Comparison of ENCODE assay signal across 22 mouse cellular contexts in genomic region chrX:17607668-17608067, GRCm38 (mm10).
"Had no signal": no experiment of that assay in that cellular context is flagged by ENCODE, and none has a peak within 500 bp of the region (broad histone marks: within the 10 kb centered on the region; RNA-seq: fewer than 3 reads in every experiment).

No protein-coding gene starts in this region.

- H3K27ac ChIP-seq: heart, embryonic 13.5 days; heart, embryonic 15.5 days; hindbrain, embryonic 13.5 days; hindbrain, embryonic 15.5 days; hindbrain, postnatal 0 days; kidney, embryonic 15.5 days; kidney, postnatal 0 days; limb, embryonic 10.5 days; limb, embryonic 12.5 days; liver, embryonic 13.5 days had no signal

- H3K9ac ChIP-seq: heart, embryonic 13.5 days; heart, embryonic 15.5 days; hindbrain, embryonic 13.5 days; hindbrain, embryonic 15.5 days; kidney, embryonic 15.5 days; limb, embryonic 12.5 days; liver, embryonic 13.5 days had no signal

- H3K4me1 ChIP-seq: heart, embryonic 13.5 days; heart, embryonic 15.5 days; hindbrain, embryonic 13.5 days; hindbrain, embryonic 15.5 days; kidney, embryonic 15.5 days; limb, embryonic 10.5 days; limb, embryonic 12.5 days; liver, embryonic 13.5 days had no signal

- H3K27me3 ChIP-seq: heart, embryonic 13.5 days; heart, embryonic 15.5 days; hindbrain, embryonic 13.5 days; hindbrain, embryonic 15.5 days; kidney, embryonic 15.5 days; limb, embryonic 12.5 days; liver, embryonic 13.5 days had no signal

- H3K36me3 ChIP-seq: heart, embryonic 13.5 days; heart, embryonic 15.5 days; hindbrain, embryonic 13.5 days; hindbrain, embryonic 15.5 days; kidney, embryonic 15.5 days; limb, embryonic 10.5 days; limb, embryonic 12.5 days; liver, embryonic 13.5 days had no signal

- DNase-seq: gastrocnemius, postnatal 14 days; gastrocnemius, postnatal 36 days; heart, postnatal 14 days; heart, postnatal 36 days; kidney, adult 11 months; kidney, adult 2 months; kidney, adult 9 months; kidney, postnatal 14 days; kidney, postnatal 36 days; layer of hippocampus, adult 9-11 months; layer of hippocampus, postnatal 36 days; liver; liver, embryonic 13.5 days had no signal

- H3K4me3 ChIP-seq: heart, embryonic 13.5 days; heart, embryonic 15.5 days; hindbrain, embryonic 13.5 days; hindbrain, embryonic 15.5 days; kidney, embryonic 15.5 days; limb, embryonic 10.5 days; limb, embryonic 12.5 days; liver, embryonic 13.5 days had no signal
